Mouse (Mus musculus): ENCODE data around the gene Tnfsf12.
"Not testable (repeated sequence)": the region's sequence is repeated elsewhere in the genome, so short reads cannot be mapped to it uniquely, and the experiment has no call there.

DNA sequence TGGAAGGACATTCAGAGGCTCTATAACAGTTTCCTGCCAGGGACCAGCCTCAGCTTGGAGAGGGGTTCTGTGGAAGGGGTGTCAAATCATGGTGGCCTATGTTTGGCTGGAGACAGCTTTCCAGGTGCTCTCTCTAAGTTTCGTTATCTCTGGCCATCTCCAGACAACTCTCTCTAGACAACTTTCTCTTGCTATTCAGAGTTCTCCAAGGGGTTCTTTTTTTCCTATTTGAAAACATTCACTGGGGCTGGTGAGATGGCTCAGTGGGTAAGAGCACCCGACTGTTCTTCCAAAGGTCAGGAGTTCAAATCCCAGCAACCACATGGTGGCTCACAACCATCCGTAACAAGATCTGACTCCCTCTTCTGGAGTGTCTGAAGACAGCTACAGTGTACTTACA is 7.7 kb upstream of the Tnfsf12 start:
- TF ChIP-seq CTCF (IDR thresholded peaks at IDR 0.05; ENCODE audit: control insufficient read depth, insufficient read depth, insufficient replicate concordance, low read depth, low read length); POLR2A (IDR thresholded peaks at IDR 0.05; ENCODE audit: control insufficient read depth, low read depth, low read length): not testable (repeated sequence)

Measured in testis, adult 2 months (tissue).